Mouse (Mus musculus): Measurements from ENCODE around the gene Rhd. TPM values are rescaled to one million over a fixed set of nuclear protein-coding genes. Genes with fewer than 3 reads are reported as not detected.

Rhd gene
- total RNA-seq, 2 experiments from 2014 or later: 0.20 to 0.39 TPM

GRCm38 (mm10) chr4:134924019-134924741, 59.8 kb downstream of the Rhd start:
- intact Hi-C loops (cut with DNase I; ENCODE audit: low total_unique reads): no loop called here
- peak; percentile 73 for DNase-seq

- peak; percentile 68 for DNase-seq
- intact Hi-C loops (cut with DNase I; ENCODE audit: low total_unique reads): no loop called here
These were observed 60.9 kb downstream of the Rhd start for GRCm38 (mm10) chr4:134925206-134925605.

GRCm38 (mm10) chr4:134927815-134928463, 63.6 kb downstream of the Rhd start:
- intact Hi-C loops (cut with DNase I; ENCODE audit: low total_unique reads): no loop called here
- no peak for DNase-seq

GRCm38 (mm10) chr4:134928464-134928836, 64.1 kb downstream of the Rhd start:
- intact Hi-C loops (cut with DNase I; ENCODE audit: low total_unique reads): no loop called here
- no peak for DNase-seq

- DNase-seq: no peak
- intact Hi-C loops (cut with DNase I; ENCODE audit: low total_unique reads): no loop called here
These were observed 65.2 kb downstream of the Rhd start for GRCm38 (mm10) chr4:134929536-134929935.

- no peak for DNase-seq
- intact Hi-C loops (cut with DNase I; ENCODE audit: low total_unique reads): no loop called here
These were observed 65.9 kb downstream of the Rhd start for GRCm38 (mm10) chr4:134930190-134930589.

GRCm38 (mm10) chr4:134930684-134931481, 66.5 kb downstream of the Rhd start, which contains the start of gene Syf2:
Gene Syf2 (plus strand): TSS chr4:134930898.
- intact Hi-C loops (cut with DNase I; ENCODE audit: low total_unique reads): no loop called here
- DNase-seq: peak; percentile 96

- intact Hi-C loops (cut with DNase I; ENCODE audit: low total_unique reads): no loop called here
- DNase-seq: peak; percentile 49
These were observed 73.2 kb downstream of the Rhd start for GRCm38 (mm10) chr4:134937240-134938176.

- intact Hi-C loops (cut with DNase I; ENCODE audit: low total_unique reads): loop anchor here (5.0 to 10.0 kb wide), 2 partner anchors 125 to 267 kb away; no protein-coding TSS in a partner anchor
- DNase-seq: no peak
These were observed 75.6 kb downstream of the Rhd start for GRCm38 (mm10) chr4:134939900-134940299.

- intact Hi-C loops (cut with DNase I; ENCODE audit: low total_unique reads): loop anchor here (5.0 to 10.0 kb wide), 2 partner anchors 121 to 263 kb away; no protein-coding TSS in a partner anchor
These were observed 79.6 kb downstream of the Rhd start for GRCm38 (mm10) chr4:134943758-134944538.

More at GRCm38 (mm10) chr4:134943758-134944538, 79.6 kb downstream of the Rhd start:
- DNase-seq: no peak

Other genes with a start within 250 kb of the Rhd start
- gene Man1c1, start 160.2 kb upstream of the Rhd start, total RNA-seq (2021): 1 to 10 TPM; 7.9 to 9.5 TPM
- 10 to 100 TPM in 1 of 2 experiments, 1 to 10 TPM in 1; 9.2 to 10.2 TPM for gene Ldlrap1, start 96.5 kb upstream of the Rhd start, total RNA-seq (2021)
- 10 to 100 TPM; 13.6 to 14.5 TPM for gene Maco1, start 11.2 kb upstream of the Rhd start, total RNA-seq (2021)
- 10 to 100 TPM; 41.1 to 45.9 TPM for gene Tmem50a, start 50.5 kb downstream of the Rhd start, total RNA-seq (2021)
- 100 to 1,000 TPM in 1 of 2 experiments, 10 to 100 TPM in 1; 76.9 to 163 TPM for gene Rsrp1, start 59.1 kb downstream of the Rhd start, total RNA-seq (2021)
- 10 to 100 TPM; 34.1 to 39.6 TPM for gene Syf2, start 66.4 kb downstream of the Rhd start, total RNA-seq (2021)